Mouse (Mus musculus) E14TG2a.4 (cell line): ENCODE measurements around the gene Ube2b.

ENCODE experiments used
- CTCF ChIP-seq: conservative IDR thresholded peaks from 2 replicates; pipeline ENCODE4 v1.5.1; 2014; ENCODE audit warnings: low read length
- NANOG ChIP-seq: IDR thresholded peaks from 2 replicates; pipeline ENCODE4 v1.6.1; 2014; ENCODE audit warnings: borderline replicate concordance, low read length, mixed read lengths

DNA sequence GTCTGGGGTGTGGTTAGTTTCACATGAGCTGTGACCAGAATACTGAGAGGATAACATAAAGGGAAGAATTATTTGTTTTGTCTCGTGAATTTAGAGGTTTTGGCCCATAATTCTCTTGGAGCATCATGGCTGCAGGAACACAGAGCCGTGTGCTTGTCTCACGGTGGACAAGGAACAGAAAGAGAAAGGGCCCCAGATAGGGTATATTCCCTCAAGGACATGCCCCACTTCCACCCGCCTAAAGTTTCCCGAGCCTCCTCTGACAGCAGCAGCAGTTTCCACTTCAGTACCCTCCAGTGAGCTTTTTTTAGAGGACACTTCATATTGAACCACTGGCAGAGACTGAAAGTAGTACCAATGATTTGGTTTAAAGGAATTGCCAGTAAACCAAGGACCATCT is 11.0 kb upstream of the Ube2b start:
- no peak for TF ChIP-seq CTCF
- TF ChIP-seq NANOG = no peak
